Mouse (Mus musculus): ENCODE measurements around the gene Gpr4. TPM values are rescaled to one million over a fixed set of nuclear protein-coding genes. Genes with fewer than 3 reads are reported as not detected.

Gene Gpr4
- polyA plus RNA-seq, 1 experiment from 2014 or later = 4.5 TPM

GRCm38 (mm10) chr7:19179936-19180335, 32.4 kb upstream of the Gpr4 start:
- H3K27me3 ChIP-seq (ENCODE audit: control insufficient read depth, insufficient read depth, low read depth, low read length) = peaks cover 3% of the 10 kb centered on the region
- no peaks in the 10 kb centered on the region for H3K9me3 ChIP-seq (replicated peaks; ENCODE audit: control insufficient read depth, low read length, poor library complexity, severe bottlenecking)
- no peak overlapping the region for H3K27ac ChIP-seq (ENCODE audit: low read length)
- 49% methylated on average over 6 of the region's 6 CpGs for WGBS
- peaks cover 15% of the 10 kb centered on the region for H3K36me3 ChIP-seq (ENCODE audit: control insufficient read depth, insufficient read depth, low read length)
- peaks cover 29% of the 10 kb centered on the region for H3K4me1 ChIP-seq (ENCODE audit: control insufficient read depth, insufficient read depth, low read length)
- no peak for ATAC-seq
- H3K4me3 ChIP-seq (ENCODE audit: low read depth, low read length) = no peak overlapping the region
- H3K9ac ChIP-seq (ENCODE audit: low read depth, low read length) = no peak overlapping the region
- peak overlapping the region; percentile 74; the same call in 1 of the 2 replicates for H3K4me2 ChIP-seq (ENCODE audit: low read length)

- H3K36me3 ChIP-seq (ENCODE audit: control insufficient read depth, insufficient read depth, low read length) = peaks cover 15% of the 10 kb centered on the region
- H3K9me3 ChIP-seq (replicated peaks; ENCODE audit: control insufficient read depth, low read length, poor library complexity, severe bottlenecking) = no peaks in the 10 kb centered on the region
- peak overlapping the region; percentile 28 for H3K4me3 ChIP-seq (ENCODE audit: low read depth, low read length)
- H3K4me1 ChIP-seq (ENCODE audit: control insufficient read depth, insufficient read depth, low read length) = peaks cover 29% of the 10 kb centered on the region
- H3K4me2 ChIP-seq (ENCODE audit: low read length) = peak overlapping the region; percentile 31
- ATAC-seq = no peak
- 6% methylated on average over 26 of the region's 27 CpGs for WGBS
- no peak overlapping the region for H3K27ac ChIP-seq (ENCODE audit: low read length)
- 0 out of 2 replicates have a peak overlapping the region, but pooled peaks have one; percentile 22 for H3K9ac ChIP-seq (ENCODE audit: low read depth, low read length)
- H3K27me3 ChIP-seq (ENCODE audit: control insufficient read depth, insufficient read depth, low read depth, low read length) = peaks cover 3% of the 10 kb centered on the region
Measured at GRCm38 (mm10) chr7:19180862-19181429, 31.4 kb upstream of the Gpr4 start.

GRCm38 (mm10) chr7:19184250-19184649, 28.1 kb upstream of the Gpr4 start:
- H3K9ac ChIP-seq (ENCODE audit: low read depth, low read length) = no peak overlapping the region
- H3K36me3 ChIP-seq (ENCODE audit: control insufficient read depth, insufficient read depth, low read length) = peaks cover 17% of the 10 kb centered on the region
- H3K9me3 ChIP-seq (replicated peaks; ENCODE audit: control insufficient read depth, low read length, poor library complexity, severe bottlenecking) = no peaks in the 10 kb centered on the region
- no peak overlapping the region for H3K4me2 ChIP-seq (ENCODE audit: low read length)
- H3K4me3 ChIP-seq (ENCODE audit: low read depth, low read length) = no peak overlapping the region
- H3K4me1 ChIP-seq (ENCODE audit: control insufficient read depth, insufficient read depth, low read length) = peaks cover 7% of the 10 kb centered on the region; the same call in 1 of the 2 replicates
- ATAC-seq = no peak
- H3K27ac ChIP-seq (ENCODE audit: low read length) = no peak overlapping the region
- WGBS = 80% methylated on average over 2 of the region's 2 CpGs
- H3K27me3 ChIP-seq (ENCODE audit: control insufficient read depth, insufficient read depth, low read depth, low read length) = peaks cover 3% of the 10 kb centered on the region

- H3K27me3 ChIP-seq (ENCODE audit: control insufficient read depth, insufficient read depth, low read depth, low read length) = peaks cover 3% of the 10 kb centered on the region
- peak overlapping the region; percentile 19; the same call in 1 of the 2 replicates for H3K27ac ChIP-seq (ENCODE audit: low read length)
- H3K36me3 ChIP-seq (ENCODE audit: control insufficient read depth, insufficient read depth, low read length) = peaks cover 18% of the 10 kb centered on the region
- H3K4me3 ChIP-seq (ENCODE audit: low read depth, low read length) = no peak overlapping the region
- ATAC-seq = no peak
- H3K9me3 ChIP-seq (replicated peaks; ENCODE audit: control insufficient read depth, low read length, poor library complexity, severe bottlenecking) = no peaks in the 10 kb centered on the region
- WGBS = 62% methylated on average over 6 of the region's 6 CpGs
- peaks cover 4% of the 10 kb centered on the region; the same call in 1 of the 2 replicates for H3K4me1 ChIP-seq (ENCODE audit: control insufficient read depth, insufficient read depth, low read length)
- no peak overlapping the region for H3K9ac ChIP-seq (ENCODE audit: low read depth, low read length)
- H3K4me2 ChIP-seq (ENCODE audit: low read length) = no peak overlapping the region
Measured at GRCm38 (mm10) chr7:19184758-19185157, 27.6 kb upstream of the Gpr4 start.

- H3K4me2 ChIP-seq (ENCODE audit: low read length) = no peak overlapping the region
- 0 out of 2 replicates have a peak, but pooled peaks cover 2% of the 10 kb centered on the region for H3K9me3 ChIP-seq (replicated peaks; ENCODE audit: control insufficient read depth, low read length, poor library complexity, severe bottlenecking)
- peaks cover 50% of the 10 kb centered on the region for H3K36me3 ChIP-seq (ENCODE audit: control insufficient read depth, insufficient read depth, low read length)
- H3K27ac ChIP-seq (ENCODE audit: low read length) = no peak overlapping the region
- no peaks in the 10 kb centered on the region for H3K4me1 ChIP-seq (ENCODE audit: control insufficient read depth, insufficient read depth, low read length)
- no peak overlapping the region for H3K4me3 ChIP-seq (ENCODE audit: low read depth, low read length)
- over 99% methylated on average over 4 of the region's 4 CpGs for WGBS
- no peaks in the 10 kb centered on the region for H3K27me3 ChIP-seq (ENCODE audit: control insufficient read depth, insufficient read depth, low read depth, low read length)
- no peak overlapping the region for H3K9ac ChIP-seq (ENCODE audit: low read depth, low read length)
- no peak for ATAC-seq
Measured at GRCm38 (mm10) chr7:19194676-19195075, 17.7 kb upstream of the Gpr4 start.

GRCm38 (mm10) chr7:19196676-19197075, 15.7 kb upstream of the Gpr4 start:
- Histone ChIP-seq H3K4me3 (ENCODE audit: low read depth, low read length) (no peak overlapping the region), H3K36me3 (ENCODE audit: control insufficient read depth, insufficient read depth, low read length) (peaks cover 43% of the 10 kb centered on the region), H3K4me2 (ENCODE audit: low read length) (no peak overlapping the region), H3K27ac (ENCODE audit: low read length) (no peak overlapping the region), H3K9ac (ENCODE audit: low read depth, low read length) (no peak overlapping the region), H3K27me3 (ENCODE audit: control insufficient read depth, insufficient read depth, low read depth, low read length) (no peaks in the 10 kb centered on the region), H3K9me3 (replicated peaks; ENCODE audit: control insufficient read depth, low read length, poor library complexity, severe bottlenecking) (0 out of 2 replicates have a peak, but pooled peaks cover 2% of the 10 kb centered on the region), H3K4me1 (ENCODE audit: control insufficient read depth, insufficient read depth, low read length) (no peaks in the 10 kb centered on the region)
- no peak for ATAC-seq
- 70% methylated on average over 6 of the region's 6 CpGs for WGBS

- WGBS = 21% methylated on average over 2 of the region's 2 CpGs
- Histone ChIP-seq H3K4me2 (ENCODE audit: low read length) (no peak overlapping the region), H3K27me3 (ENCODE audit: control insufficient read depth, insufficient read depth, low read depth, low read length) (no peaks in the 10 kb centered on the region), H3K27ac (ENCODE audit: low read length) (no peak overlapping the region), H3K9ac (ENCODE audit: low read depth, low read length) (no peak overlapping the region), H3K36me3 (ENCODE audit: control insufficient read depth, insufficient read depth, low read length) (peaks cover 39% of the 10 kb centered on the region), H3K9me3 (replicated peaks; ENCODE audit: control insufficient read depth, low read length, poor library complexity, severe bottlenecking) (0 out of 2 replicates have a peak, but pooled peaks cover 2% of the 10 kb centered on the region), H3K4me1 (ENCODE audit: control insufficient read depth, insufficient read depth, low read length) (no peaks in the 10 kb centered on the region), H3K4me3 (ENCODE audit: low read depth, low read length) (no peak overlapping the region)
- no peak for ATAC-seq
Measured at GRCm38 (mm10) chr7:19197985-19198384, 14.4 kb upstream of the Gpr4 start.

- no peak overlapping the region for H3K4me2 ChIP-seq (ENCODE audit: low read length)
- H3K27ac ChIP-seq (ENCODE audit: low read length) = no peak overlapping the region
- H3K4me1 ChIP-seq (ENCODE audit: control insufficient read depth, insufficient read depth, low read length) = no peaks in the 10 kb centered on the region
- no peaks in the 10 kb centered on the region for H3K9me3 ChIP-seq (replicated peaks; ENCODE audit: control insufficient read depth, low read length, poor library complexity, severe bottlenecking)
- H3K9ac ChIP-seq (ENCODE audit: low read depth, low read length) = no peak overlapping the region
- H3K36me3 ChIP-seq (ENCODE audit: control insufficient read depth, insufficient read depth, low read length) = peaks cover 29% of the 10 kb centered on the region
- H3K27me3 ChIP-seq (ENCODE audit: control insufficient read depth, insufficient read depth, low read depth, low read length) = no peaks in the 10 kb centered on the region
- 75% methylated on average over 13 of the region's 15 CpGs for whole genome bisulfite sequencing
- H3K4me3 ChIP-seq (ENCODE audit: low read depth, low read length) = no peak overlapping the region
- 0 out of 2 replicates have a peak, but pooled peaks have one; percentile 50 for ATAC-seq
Measured at GRCm38 (mm10) chr7:19201660-19202059, 10.7 kb upstream of the Gpr4 start.

GRCm38 (mm10) chr7:19202065-19202850, 10.1 kb upstream of the Gpr4 start:
- Histone ChIP-seq H3K9me3 (replicated peaks; ENCODE audit: control insufficient read depth, low read length, poor library complexity, severe bottlenecking) (no peaks in the 10 kb centered on the region), H3K4me1 (ENCODE audit: control insufficient read depth, insufficient read depth, low read length) (no peaks in the 10 kb centered on the region), H3K27ac (ENCODE audit: low read length) (no peak overlapping the region), H3K9ac (ENCODE audit: low read depth, low read length) (no peak overlapping the region), H3K27me3 (ENCODE audit: control insufficient read depth, insufficient read depth, low read depth, low read length) (no peaks in the 10 kb centered on the region), H3K4me2 (ENCODE audit: low read length) (no peak overlapping the region), H3K36me3 (ENCODE audit: control insufficient read depth, insufficient read depth, low read length) (peaks cover 25% of the 10 kb centered on the region), H3K4me3 (ENCODE audit: low read depth, low read length) (no peak overlapping the region)
- WGBS = 63% methylated on average over 15 of the region's 15 CpGs
- peak; percentile 15; the same call in 1 of the 2 replicates for ATAC-seq
